Mouse (Mus musculus): Measurements from ENCODE around the gene Snx21.

Gene Snx21

GRCm38 (mm10) chr2:164771123-164771522, 14.5 kb upstream of the Snx21 start:
- DNase-seq = no peak

- DNase-seq = no peak
Measured at GRCm38 (mm10) chr2:164773229-164773988, 12.2 kb upstream of the Snx21 start.

GRCm38 (mm10) chr2:164773989-164774364, 11.6 kb upstream of the Snx21 start:
- DNase-seq = peak in 1 of 2 experiments; percentile 48

- DNase-seq = no peak
Measured at GRCm38 (mm10) chr2:164776130-164776529, 9.5 kb upstream of the Snx21 start.

- DNase-seq = no peak
Measured at GRCm38 (mm10) chr2:164776801-164777200, 8.8 kb upstream of the Snx21 start.

- DNase-seq = no peak
Measured at GRCm38 (mm10) chr2:164777246-164778014, 8.2 kb upstream of the Snx21 start.

- DNase-seq = no peak
Measured at GRCm38 (mm10) chr2:164778015-164778287, 7.7 kb upstream of the Snx21 start.

GRCm38 (mm10) chr2:164778809-164779208, 6.8 kb upstream of the Snx21 start:
- DNase-seq = no peak

GRCm38 (mm10) chr2:164779481-164780086, 6.0 kb upstream of the Snx21 start, which contains the start of gene Tnnc2:
Gene Tnnc2, minus strand, starts transcription at chr2:164779967.
- no peak for DNase-seq

GRCm38 (mm10) chr2:164781876-164782275, 3.7 kb upstream of the Snx21 start:
- DNase-seq = no peak

GRCm38 (mm10) chr2:164783926-164784581, 1.6 kb upstream of the Snx21 start:
- no peak for DNase-seq

GRCm38 (mm10) chr2:164784869-164785420, 678 bp upstream of the Snx21 start:
- DNase-seq = no peak

GRCm38 (mm10) chr2:164786388-164786885, 814 bp downstream of the Snx21 start:
- peak; percentile 42 to 56 for DNase-seq

- DNase-seq = peak in 1 of 2 experiments; percentile 41
Measured at GRCm38 (mm10) chr2:164787032-164787431, 1.4 kb downstream of the Snx21 start.

GRCm38 (mm10) chr2:164787779-164788178, 2.2 kb downstream of the Snx21 start:
- DNase-seq = no peak

- no peak for DNase-seq
Measured at GRCm38 (mm10) chr2:164788411-164788810, 2.8 kb downstream of the Snx21 start.

GRCm38 (mm10) chr2:164790451-164790850, 4.8 kb downstream of the Snx21 start:
- peak; percentile 84 to 90 for DNase-seq

- no peak for DNase-seq
Measured at GRCm38 (mm10) chr2:164791841-164792261, 6.2 kb downstream of the Snx21 start.

GRCm38 (mm10) chr2:164792400-164793190, 7.0 kb downstream of the Snx21 start:
- no peak for DNase-seq

GRCm38 (mm10) chr2:164793236-164793635, 7.6 kb downstream of the Snx21 start:
- DNase-seq = peak; percentile 53 to 65

- DNase-seq = no peak
Measured at GRCm38 (mm10) chr2:164793772-164794171, 8.1 kb downstream of the Snx21 start.

- peak; percentile 81 to 89 for DNase-seq
Measured at GRCm38 (mm10) chr2:164794293-164794692, 8.7 kb downstream of the Snx21 start.
